Mouse (Mus musculus): ENCODE data around the gene Fut7. TPM values are rescaled to one million over a fixed set of nuclear protein-coding genes. Genes with fewer than 3 reads are reported as not detected.
"Not testable (repeated sequence)": the region's sequence is repeated elsewhere in the genome, so short reads cannot be mapped to it uniquely, and the experiment has no call there.

Fut7 gene
- polyA plus RNA-seq, 1 experiment from 2014 or later: 0.53 TPM

GRCm38 (mm10) chr2:25400291-25400690, 22.8 kb upstream of the Fut7 start:
- 21% methylated on average over 16 of the region's 16 CpGs for WGBS
- ATAC-seq (ENCODE audit: low FRiP score): no peak
- H3K36me3 ChIP-seq: no peaks in the 10 kb centered on the region
- H3K4me2 ChIP-seq (replicated peaks): peak overlapping the region; percentile 44
- peak overlapping the region; percentile 14 for H3K4me3 ChIP-seq
- H3K9ac ChIP-seq: no peak overlapping the region
- no peak overlapping the region for H3K27ac ChIP-seq
- H3K27me3 ChIP-seq: peaks cover 70% of the 10 kb centered on the region
- H3K9me3 ChIP-seq (replicated peaks): no peaks in the 10 kb centered on the region
- peaks cover 31% of the 10 kb centered on the region for H3K4me1 ChIP-seq

DNA sequence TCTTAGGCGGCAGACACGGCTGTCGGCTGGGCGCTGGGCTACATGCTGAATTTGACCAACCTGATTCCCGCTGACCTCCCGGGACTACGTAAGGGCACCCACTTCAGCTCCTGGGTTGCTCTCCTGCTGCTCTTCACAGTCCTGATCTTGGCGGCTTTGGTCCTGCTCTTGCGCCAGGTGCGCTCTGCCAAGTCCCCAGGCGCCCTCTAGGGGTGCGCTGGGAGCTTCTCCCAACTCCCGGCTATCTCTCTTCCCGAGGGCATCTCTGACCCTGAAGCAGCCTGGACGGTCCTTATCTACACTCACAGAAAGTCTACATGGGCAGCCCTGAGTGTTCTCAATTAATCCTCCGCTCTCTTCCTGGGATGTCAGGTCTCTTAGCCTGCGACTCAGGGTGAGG, 22.3 kb upstream of the Fut7 start:
- peaks cover 33% of the 10 kb centered on the region for H3K4me1 ChIP-seq
- ATAC-seq (ENCODE audit: low FRiP score): no peak
- 2% methylated on average over 17 of the region's 17 CpGs for WGBS
- no peaks in the 10 kb centered on the region for H3K9me3 ChIP-seq (replicated peaks)
- H3K4me3 ChIP-seq: peak overlapping the region; percentile 14
- peak overlapping the region; percentile 44 for H3K4me2 ChIP-seq (replicated peaks)
- H3K27ac ChIP-seq: no peak overlapping the region
- H3K9ac ChIP-seq: no peak overlapping the region
- peaks cover 65% of the 10 kb centered on the region for H3K27me3 ChIP-seq
- H3K36me3 ChIP-seq: no peaks in the 10 kb centered on the region

- Histone ChIP-seq H3K4me2 (replicated peaks) (peak overlapping the region; percentile 68), H3K4me1 (peaks cover 31% of the 10 kb centered on the region), H3K9me3 (replicated peaks) (no peaks in the 10 kb centered on the region), H3K4me3 (peak overlapping the region; percentile 92), H3K36me3 (peaks cover 7% of the 10 kb centered on the region), H3K27ac (peak overlapping the region; percentile 87), H3K9ac (peak overlapping the region; percentile 99), H3K27me3 (peaks cover 48% of the 10 kb centered on the region)
- WGBS: under 1% methylated on average over 13 of the region's 13 CpGs
- peak; percentile 45 for ATAC-seq (ENCODE audit: low FRiP score)
These were observed 20.6 kb upstream of the Fut7 start for GRCm38 (mm10) chr2:25402377-25402971.

DNA sequence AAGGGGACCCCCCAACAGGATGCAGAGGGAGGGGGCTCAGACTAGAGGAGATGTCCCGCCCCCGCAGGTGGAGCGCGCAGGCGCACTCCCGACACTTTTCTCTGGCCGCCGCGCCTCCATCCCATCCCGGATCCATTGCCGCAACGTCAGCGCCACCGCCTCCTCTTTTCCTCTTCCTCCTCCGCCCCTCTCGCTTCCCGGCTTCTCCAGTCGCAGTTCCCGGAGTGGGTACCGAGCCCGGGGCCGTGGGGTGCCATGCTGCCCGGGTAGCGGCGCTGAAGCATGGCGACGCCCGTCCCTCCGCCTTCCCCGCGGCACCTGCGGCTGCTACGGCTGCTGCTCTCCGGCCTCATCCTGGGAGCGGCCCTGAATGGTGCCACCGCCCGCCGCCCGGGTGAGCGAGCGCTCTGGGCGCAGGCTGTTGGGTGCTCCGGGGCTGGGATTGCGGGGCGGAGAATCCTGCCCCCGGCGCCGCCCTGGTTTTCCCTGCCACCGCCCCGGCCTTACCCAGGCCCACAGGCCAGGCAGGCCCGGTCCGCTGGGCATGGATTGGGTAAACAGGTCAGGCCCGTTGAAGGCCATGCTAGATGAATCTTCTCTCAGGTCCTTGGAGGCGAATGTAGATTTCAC, 20.0 kb upstream of the Fut7 start:
- Histone ChIP-seq H3K9ac (peak overlapping the region; percentile 99), H3K4me3 (peak overlapping the region; percentile 92), H3K9me3 (replicated peaks) (no peaks in the 10 kb centered on the region), H3K36me3 (peaks cover 13% of the 10 kb centered on the region), H3K4me1 (peaks cover 31% of the 10 kb centered on the region), H3K27ac (peak overlapping the region; percentile 87), H3K27me3 (peaks cover 42% of the 10 kb centered on the region), H3K4me2 (replicated peaks) (peak overlapping the region; percentile 68)
- 1% methylated on average over 54 of the region's 54 CpGs for WGBS
- peak; percentile 80 for ATAC-seq (ENCODE audit: low FRiP score)

DNA sequence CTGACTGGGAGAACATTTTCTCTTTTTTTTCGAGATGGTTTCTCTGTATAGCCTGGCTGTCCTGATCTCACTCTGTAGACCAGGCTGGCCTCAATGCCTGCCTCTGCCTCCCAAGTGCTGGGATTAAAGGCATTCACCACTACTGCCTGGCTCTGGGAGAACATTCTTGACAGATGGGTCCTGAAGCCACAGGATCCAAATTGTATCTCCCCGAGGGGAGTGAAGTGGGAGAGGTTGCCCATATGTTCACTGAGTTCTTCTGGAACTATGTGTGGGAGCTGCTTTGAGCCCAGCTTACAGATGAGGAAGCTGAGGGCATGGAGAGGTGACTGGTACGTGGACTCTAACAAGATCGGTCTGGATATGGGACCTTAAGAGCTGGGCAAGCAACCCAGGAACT, 19.1 kb upstream of the Fut7 start:
- WGBS: 88% methylated on average over 4 of the region's 4 CpGs
- H3K27ac ChIP-seq: no peak overlapping the region
- H3K4me1 ChIP-seq: peaks cover 31% of the 10 kb centered on the region

GRCm38 (mm10) chr2:25408908-25409307, 14.2 kb upstream of the Fut7 start:
- no peaks in the 10 kb centered on the region for H3K9me3 ChIP-seq (replicated peaks)
- ATAC-seq (ENCODE audit: low FRiP score): no peak
- H3K4me3 ChIP-seq: no peak overlapping the region
- 85% methylated on average over 10 of the region's 10 CpGs for WGBS
- H3K27ac ChIP-seq: no peak overlapping the region
- peaks cover 21% of the 10 kb centered on the region for H3K4me1 ChIP-seq
- no peak overlapping the region for H3K4me2 ChIP-seq (replicated peaks)
- peaks cover 34% of the 10 kb centered on the region for H3K36me3 ChIP-seq
- no peaks in the 10 kb centered on the region for H3K27me3 ChIP-seq
- H3K9ac ChIP-seq: no peak overlapping the region

More for the DNA sequence above, 19.1 kb upstream of the Fut7 start:
- Histone ChIP-seq H3K9me3 (replicated peaks) (no peaks in the 10 kb centered on the region), H3K36me3 (peaks cover 21% of the 10 kb centered on the region), H3K9ac (peak overlapping the region; percentile 99), H3K27me3 (peaks cover 33% of the 10 kb centered on the region), H3K4me3 (peak overlapping the region; percentile 92), H3K4me2 (replicated peaks) (peak overlapping the region; percentile 68)
- no peak for ATAC-seq (ENCODE audit: low FRiP score)

GRCm38 (mm10) chr2:25413436-25413835, 9.6 kb upstream of the Fut7 start:
- H3K9me3 ChIP-seq (replicated peaks); H3K4me1 ChIP-seq; H3K27me3 ChIP-seq; H3K27ac ChIP-seq; H3K4me3 ChIP-seq; H3K9ac ChIP-seq; ATAC-seq (ENCODE audit: low FRiP score); H3K4me2 ChIP-seq (replicated peaks): not testable (repeated sequence)
- peaks cover 19% of the 10 kb centered on the region for H3K36me3 ChIP-seq

DNA sequence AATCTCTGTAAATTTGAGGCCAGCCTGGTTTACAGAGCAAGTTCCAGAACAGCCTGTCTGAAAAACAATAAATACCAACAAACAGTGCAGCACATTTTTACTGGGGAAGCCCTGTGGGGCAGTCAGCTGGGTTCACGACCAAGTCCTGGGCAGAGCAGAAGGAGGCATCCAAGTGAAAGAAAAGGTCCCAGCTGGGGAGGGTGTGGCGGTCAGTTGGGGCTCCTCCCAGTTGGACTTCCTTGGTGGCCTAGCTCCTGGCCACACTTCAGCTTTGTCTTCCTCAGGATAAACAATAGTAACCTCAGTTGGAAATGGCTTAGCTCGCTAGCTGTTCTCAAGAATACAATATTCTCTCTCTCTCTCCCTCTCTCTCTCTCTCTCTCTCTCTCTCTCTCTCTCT, 5.6 kb upstream of the Fut7 start:
- Histone ChIP-seq H3K4me3 (no peak overlapping the region), H3K4me1 (no peaks in the 10 kb centered on the region), H3K27me3 (no peaks in the 10 kb centered on the region), H3K9me3 (replicated peaks) (no peaks in the 10 kb centered on the region), H3K36me3 (no peaks in the 10 kb centered on the region), H3K27ac (no peak overlapping the region), H3K9ac (no peak overlapping the region), H3K4me2 (replicated peaks) (no peak overlapping the region)
- WGBS: 10% methylated on average over 3 of the region's 3 CpGs
- ATAC-seq (ENCODE audit: low FRiP score): no peak

- Histone ChIP-seq H3K9ac (no peak overlapping the region), H3K4me2 (replicated peaks) (no peak overlapping the region), H3K4me1 (no peaks in the 10 kb centered on the region), H3K27ac (no peak overlapping the region), H3K36me3 (no peaks in the 10 kb centered on the region), H3K4me3 (no peak overlapping the region), H3K27me3 (peaks cover 40% of the 10 kb centered on the region), H3K9me3 (replicated peaks) (no peaks in the 10 kb centered on the region)
- WGBS: 20% methylated on average over 3 of the region's 3 CpGs
- peak; percentile 55; the same call in 1 of the 2 replicates for ATAC-seq (ENCODE audit: low FRiP score)
These were observed 1.2 kb upstream of the Fut7 start for GRCm38 (mm10) chr2:25421896-25422295.

GRCm38 (mm10) chr2:25423626-25424025, 559 bp downstream of the Fut7 start:
- Histone ChIP-seq H3K4me2 (replicated peaks) (no peak overlapping the region), H3K4me1 (peaks cover 3% of the 10 kb centered on the region; the same call in 1 of the 2 replicates), H3K27me3 (peaks cover 40% of the 10 kb centered on the region), H3K4me3 (no peak overlapping the region), H3K27ac (no peak overlapping the region), H3K9me3 (replicated peaks) (no peaks in the 10 kb centered on the region), H3K9ac (0 out of 2 replicates have a peak overlapping the region, but pooled peaks have one; percentile 23), H3K36me3 (no peaks in the 10 kb centered on the region)
- 64% methylated on average over 1 of the region's 1 CpGs for WGBS
- ATAC-seq (ENCODE audit: low FRiP score): no peak

DNA sequence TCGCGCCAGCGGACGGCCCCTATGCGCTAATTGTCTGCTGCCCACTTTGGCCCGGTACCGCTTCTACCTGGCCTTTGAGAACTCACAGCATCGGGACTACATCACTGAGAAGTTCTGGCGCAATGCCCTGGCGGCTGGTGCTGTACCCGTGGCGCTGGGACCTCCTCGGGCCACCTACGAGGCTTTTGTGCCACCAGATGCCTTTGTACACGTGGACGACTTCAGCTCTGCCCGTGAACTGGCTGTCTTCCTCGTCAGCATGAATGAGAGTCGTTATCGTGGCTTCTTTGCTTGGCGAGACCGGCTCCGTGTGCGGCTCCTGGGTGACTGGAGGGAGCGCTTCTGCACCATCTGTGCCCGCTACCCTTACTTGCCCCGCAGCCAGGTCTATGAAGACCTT, 2.4 kb downstream of the Fut7 start:
- H3K4me3 ChIP-seq: no peak overlapping the region
- no peak overlapping the region for H3K4me2 ChIP-seq (replicated peaks)
- ATAC-seq (ENCODE audit: low FRiP score): no peak
- H3K36me3 ChIP-seq: no peaks in the 10 kb centered on the region
- 48% methylated on average over 27 of the region's 27 CpGs for WGBS
- H3K27me3 ChIP-seq: peaks cover 52% of the 10 kb centered on the region
- no peak overlapping the region for H3K27ac ChIP-seq
- H3K9ac ChIP-seq: no peak overlapping the region
- no peaks in the 10 kb centered on the region for H3K9me3 ChIP-seq (replicated peaks)
- H3K4me1 ChIP-seq: peaks cover 19% of the 10 kb centered on the region

DNA sequence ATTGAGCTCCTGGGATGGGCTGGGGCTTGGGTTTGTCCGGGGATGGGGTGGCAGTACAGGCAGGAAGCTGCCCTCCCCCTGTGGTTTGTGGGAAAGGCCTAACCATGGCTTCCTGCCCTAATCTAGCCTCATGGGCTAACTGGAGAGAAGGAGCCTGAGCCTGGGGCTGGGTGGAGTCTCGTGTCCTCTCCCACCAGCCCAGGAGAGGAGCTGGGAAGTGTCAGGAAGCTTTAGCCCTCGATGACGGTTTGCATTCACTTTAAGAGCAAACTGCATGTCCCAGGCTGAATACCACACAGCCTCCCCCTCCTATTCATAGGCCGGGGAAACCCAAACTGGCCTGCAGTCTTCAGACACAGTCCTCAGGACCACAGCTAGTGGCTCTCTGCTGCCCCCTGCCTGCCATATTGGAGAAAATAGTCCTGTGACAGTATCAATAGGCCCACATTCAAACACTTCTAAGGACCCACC, 3.7 kb downstream of the Fut7 start:
- peaks cover 56% of the 10 kb centered on the region for H3K27me3 ChIP-seq
- ATAC-seq (ENCODE audit: low FRiP score): no peak
- 40% methylated on average over 5 of the region's 5 CpGs for WGBS

GRCm38 (mm10) chr2:25427256-25427655, 4.2 kb downstream of the Fut7 start:
- Histone ChIP-seq H3K27me3 (peaks cover 56% of the 10 kb centered on the region), H3K4me3 (no peak overlapping the region), H3K36me3 (no peaks in the 10 kb centered on the region), H3K4me1 (peaks cover 31% of the 10 kb centered on the region), H3K27ac (no peak overlapping the region), H3K9ac (no peak overlapping the region), H3K9me3 (replicated peaks) (no peaks in the 10 kb centered on the region), H3K4me2 (replicated peaks) (no peak overlapping the region)
- WGBS: 89% methylated on average over 5 of the region's 5 CpGs
- ATAC-seq (ENCODE audit: low FRiP score): no peak

More for the DNA sequence above, 3.7 kb downstream of the Fut7 start:
- H3K4me2 ChIP-seq (replicated peaks): no peak overlapping the region
- H3K4me1 ChIP-seq: peaks cover 31% of the 10 kb centered on the region
- no peaks in the 10 kb centered on the region for H3K36me3 ChIP-seq
- no peak overlapping the region for H3K27ac ChIP-seq
- no peaks in the 10 kb centered on the region for H3K9me3 ChIP-seq (replicated peaks)
- H3K4me3 ChIP-seq: no peak overlapping the region
- no peak overlapping the region for H3K9ac ChIP-seq

Measured in hindbrain, embryonic 12.5 days (tissue).